Mouse (Mus musculus) intestine, postnatal 0 days (tissue): ENCODE measurements around the gene Pcsk6. TPM values are rescaled to one million over a fixed set of nuclear protein-coding genes. Genes with fewer than 3 reads are reported as not detected.

Source experiments
- ATAC-seq: fragments of 200-750 bp; cut with Nextera tagmentation; 2 replicates; pipeline ENCODE4 v1.8.0; 2017; ENCODE audit warnings: mild to moderate bottlenecking, moderate TSS enrichment, moderate library complexity
- H3K27ac ChIP-seq: fragments of 300-500 bp; sonication (generic); 2 replicates; pipeline ENCODE4 v1.5.1; 2014; ENCODE audit warnings: mild to moderate bottlenecking, low read depth, low read length, moderate library complexity
- H3K27me3 ChIP-seq: fragments of 300-500 bp; sonication (generic); replicated peaks from 2 replicates; pipeline ENCODE4 v1.6.1; 2014; ENCODE audit warnings: low read length, mixed read lengths; ENCODE audit not compliant: control insufficient read depth, insufficient read depth
- H3K36me3 ChIP-seq: fragments of 300-500 bp; sonication (generic); 2 replicates; pipeline ENCODE4 v1.6.1; 2014; ENCODE audit warnings: mild to moderate bottlenecking, moderate library complexity; ENCODE audit not compliant: control insufficient read depth, insufficient read depth
- H3K4me1 ChIP-seq: fragments of 300-500 bp; sonication (generic); replicated peaks from 2 replicates; pipeline ENCODE4 v1.6.1; 2014; ENCODE audit warnings: antibody characterized with exemption, low read length, mixed read lengths; ENCODE audit not compliant: control insufficient read depth, insufficient read depth
- H3K4me2 ChIP-seq: fragments of 300-500 bp; sonication (generic); replicated peaks from 2 replicates; pipeline ENCODE4 v1.6.1; 2014; ENCODE audit warnings: low read depth, mild to moderate bottlenecking, moderate library complexity
- H3K4me3 ChIP-seq: fragments of 300-500 bp; sonication (generic); 2 replicates; pipeline ENCODE4 v1.5.1; 2014; ENCODE audit warnings: low read depth, low read length
- H3K9ac ChIP-seq: fragments of 300-500 bp; sonication (generic); 2 replicates; pipeline ENCODE4 v1.6.1; 2014; ENCODE audit warnings: mild to moderate bottlenecking, low read depth, low read length
- H3K9me3 ChIP-seq: fragments of 300-500 bp; sonication (generic); 2 replicates; pipeline ENCODE4 v1.6.1; 2016; ENCODE audit warnings: mixed run types; ENCODE audit not compliant: control insufficient read depth
- CTCF ChIP-seq: sonication (generic); IDR thresholded peaks from 2 replicates; pipeline ENCODE4 v1.5.1; 2016; ENCODE audit warnings: low read depth, mild to moderate bottlenecking, control low read depth, antibody characterized with exemption, moderate library complexity
- WGBS: fragments of 180-500 bp; shearing (Covaris S2); extraction: QIAGEN DNeasy Blood & Tissue Kit; methylation state at CpG from one replicate; pipeline ENCODE4 v1.1.7; 2014; 5-methylcytosine and 5-hydroxymethylcytosine counted together
- polyA plus RNA-seq: library from polyadenylated mRNA; unstranded; fragments of >200 nt; fragmentation: Nextera tagmentation; extraction: Ambion mirVana; gene quantifications from 2 replicates; pipeline ENCODE4 v1.2.1, GENCODE M21; 2015

Pcsk6 gene
- polyA plus RNA-seq, 1 experiment from 2014 or later, result 4.7 TPM

- no peak overlapping the region for H3K4me2 ChIP-seq
- H3K36me3 ChIP-seq, result no peaks in the 10 kb centered on the region
- no peak overlapping the region for H3K4me3 ChIP-seq
- no peak overlapping the region for H3K27ac ChIP-seq
- TF ChIP-seq CTCF, result no peak
- H3K27me3 ChIP-seq, result no peaks in the 10 kb centered on the region
- H3K4me1 ChIP-seq, result no peaks in the 10 kb centered on the region
- no peak for ATAC-seq
- WGBS, result 78% methylated on average over 3 of the region's 3 CpGs
- H3K9ac ChIP-seq, result no peak overlapping the region
- no peaks in the 10 kb centered on the region for H3K9me3 ChIP-seq
These were observed 176.7 kb downstream of the Pcsk6 start for GRCm38 (mm10) chr7:66038261-66038660.

GRCm38 (mm10) chr7:66038730-66039129 lies 177.2 kb downstream of the Pcsk6 start:
- no peaks in the 10 kb centered on the region for H3K4me1 ChIP-seq
- no peak for ATAC-seq
- no peak overlapping the region for H3K4me3 ChIP-seq
- no peaks in the 10 kb centered on the region for H3K27me3 ChIP-seq
- H3K9ac ChIP-seq, result no peak overlapping the region
- TF ChIP-seq CTCF, result no peak
- no peak overlapping the region for H3K4me2 ChIP-seq
- H3K9me3 ChIP-seq, result no peaks in the 10 kb centered on the region
- no peak overlapping the region for H3K27ac ChIP-seq
- WGBS, result 84% methylated on average over 11 of the region's 11 CpGs
- H3K36me3 ChIP-seq, result no peaks in the 10 kb centered on the region

DNA sequence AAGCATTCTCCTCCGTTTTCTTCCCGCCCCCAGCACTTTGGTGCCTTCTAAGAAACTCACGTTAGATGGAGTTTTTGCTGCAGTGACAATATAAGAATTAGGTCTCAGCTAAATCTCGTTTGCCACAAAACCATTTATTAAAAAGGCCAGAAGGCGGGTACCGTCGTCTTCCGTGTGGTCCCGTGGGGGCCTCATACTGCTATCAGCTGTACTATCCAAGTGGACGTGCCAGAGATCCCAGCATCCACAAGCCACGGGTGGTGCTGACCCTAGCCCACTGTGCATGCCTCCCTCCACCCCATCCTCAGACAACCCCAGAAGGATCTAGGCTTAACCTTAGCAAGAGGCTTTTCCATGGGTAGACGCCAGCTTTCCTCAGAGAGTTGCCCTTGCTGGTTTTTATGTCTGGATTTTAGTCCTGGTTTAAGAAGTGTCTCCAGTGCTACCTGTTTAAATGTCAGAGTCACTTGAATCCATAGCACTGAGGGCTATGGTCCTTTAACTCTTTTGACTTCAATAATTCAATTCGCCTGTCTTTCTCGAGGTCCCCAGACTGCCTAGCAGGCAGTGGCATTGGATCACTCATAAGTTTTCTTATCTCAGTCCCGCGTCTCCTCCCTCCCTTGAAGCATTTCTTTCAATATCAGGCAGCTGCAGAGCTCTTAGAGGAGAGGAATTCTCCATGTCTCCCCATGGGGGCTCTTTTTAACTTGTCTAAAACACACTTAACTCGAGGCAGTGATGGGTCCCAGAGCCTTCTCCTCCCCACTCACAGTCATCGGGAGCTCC lies 178.7 kb downstream of the Pcsk6 start:
- ATAC-seq, result no peak
- no peak overlapping the region for H3K9ac ChIP-seq
- H3K27ac ChIP-seq, result no peak overlapping the region

GRCm38 (mm10) chr7:66043552-66044459 lies 182.3 kb downstream of the Pcsk6 start, which contains the start of gene Gm45213:
TSS of gene Gm45213 (plus strand) at chr7:66043602.
- H3K36me3 ChIP-seq, result no peaks in the 10 kb centered on the region
- TF ChIP-seq CTCF, result no peak
- H3K9ac ChIP-seq, result no peak within 1 kb of the TSS
- 75% methylated on average over 10 of the region's 10 CpGs for WGBS
- no peaks in the 10 kb centered on the region for H3K27me3 ChIP-seq
- no peaks in the 10 kb centered on the region for H3K4me1 ChIP-seq
- no peak within 1 kb of the TSS for H3K4me2 ChIP-seq
- ATAC-seq, result no peak
- no peaks in the 10 kb centered on the region for H3K9me3 ChIP-seq
- H3K27ac ChIP-seq, result no peak within 1 kb of the TSS
- no peak within 1 kb of the TSS for H3K4me3 ChIP-seq

More for the DNA sequence above, 178.7 kb downstream of the Pcsk6 start:
- Histone ChIP-seq H3K9me3 (no peaks in the 10 kb centered on the region), H3K4me2 (no peak overlapping the region), H3K27me3 (no peaks in the 10 kb centered on the region), H3K4me1 (no peaks in the 10 kb centered on the region), H3K4me3 (no peak overlapping the region), H3K36me3 (no peaks in the 10 kb centered on the region)
- 79% methylated on average over 18 of the region's 18 CpGs for WGBS
- TF ChIP-seq CTCF, result no peak

DNA sequence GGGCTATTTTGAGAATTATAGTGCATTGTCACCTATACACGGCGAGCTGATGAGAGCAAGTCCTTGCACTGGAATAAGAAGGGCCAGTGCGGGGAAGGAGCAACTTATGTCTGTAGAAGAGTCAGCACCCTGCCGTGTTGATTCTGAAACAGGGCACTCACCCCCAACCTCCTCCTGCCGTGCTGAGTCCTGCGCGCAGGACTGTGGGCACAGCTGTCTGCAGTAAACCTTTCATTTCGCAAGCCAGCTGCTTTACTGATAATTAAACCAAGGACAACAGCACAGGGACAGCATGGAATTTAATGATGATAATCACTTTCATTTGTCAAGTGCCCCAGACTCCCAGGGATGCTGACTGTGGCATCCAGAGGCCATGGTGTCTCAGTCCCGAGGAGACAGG lies 183.1 kb downstream of the Pcsk6 start:
- no peak overlapping the region for H3K27ac ChIP-seq
- no peak overlapping the region for H3K9ac ChIP-seq
- H3K4me1 ChIP-seq, result no peaks in the 10 kb centered on the region
- no peaks in the 10 kb centered on the region for H3K27me3 ChIP-seq
- no peaks in the 10 kb centered on the region for H3K36me3 ChIP-seq
- H3K9me3 ChIP-seq, result no peaks in the 10 kb centered on the region
- no peak for ATAC-seq
- no peak overlapping the region for H3K4me2 ChIP-seq
- no peak overlapping the region for H3K4me3 ChIP-seq
- TF ChIP-seq CTCF, result no peak
- WGBS, result 46% methylated on average over 9 of the region's 9 CpGs
